Mouse (Mus musculus) CH12.LX (cell line): ENCODE measurements around the gene Ndufv1. TPM values are rescaled to one million over a fixed set of nuclear protein-coding genes. Genes with fewer than 3 reads are reported as not detected.

Experiments
- DNase-seq: peaks from one replicate; pipeline ENCODE4 v3.0.0-alpha.2; 2013; ENCODE audit errors: extremely low read depth
- H3K27ac ChIP-seq: 2 replicates; pipeline ENCODE4 v1.5.1; 2012; ENCODE audit warnings: low read depth, mild to moderate bottlenecking, control low read depth, moderate library complexity; ENCODE audit not compliant: insufficient read depth
- H3K27me3 ChIP-seq: replicated peaks from 2 replicates; pipeline ENCODE3; 2012; ENCODE audit warnings: inconsistent platforms
- H3K36me3 ChIP-seq, 2 experiments: replicated peaks in 1 of 2; 2 replicates each; pipeline versions ENCODE3 to v1.6.1; 2012; ENCODE audit warnings: inconsistent platforms in 1 of 2, low read length in 1 of 2, mild to moderate bottlenecking in 1 of 2, mixed read lengths in 1 of 2, moderate library complexity in 1 of 2; ENCODE audit not compliant: control insufficient read depth in 1 of 2, insufficient read depth in 1 of 2
- H3K4me1 ChIP-seq, 2 experiments: 2 replicates each; pipeline ENCODE4 v1.6.1; 2012; ENCODE audit warnings: inconsistent platforms in 1 of 2, moderate library complexity in 1 of 2; ENCODE audit not compliant: insufficient read depth in 2 of 2, control insufficient read depth in 1 of 2
- H3K4me2 ChIP-seq: 2 replicates; pipeline ENCODE4 v1.6.1; 2012; ENCODE audit warnings: low read depth, mild to moderate bottlenecking, control low read depth; ENCODE audit not compliant: poor library complexity, insufficient read depth, severe bottlenecking
- H3K4me3 ChIP-seq, 3 experiments: fragments of 150-350 bp in 1 of 3; sonication (generic) in 1 of 3; replicated peaks in 1 of 3; 2 replicates each; pipeline versions ENCODE3 to v1.5.1; 2011 to 2012; ENCODE audit warnings: low read depth in 2 of 3, low read length in 2 of 3, mild to moderate bottlenecking in 2 of 3, moderate library complexity in 2 of 3, control low read depth in 1 of 3, improper control_type of control experiment in 1 of 3, inconsistent platforms in 1 of 3, mixed read lengths in 1 of 3; ENCODE audit not compliant: poor library complexity in 1 of 3
- H3K79me2 ChIP-seq: replicated peaks from 2 replicates; pipeline ENCODE4 v1.6.1; 2012; ENCODE audit warnings: mild to moderate bottlenecking, moderate library complexity; ENCODE audit not compliant: control insufficient read depth, poor library complexity, insufficient read depth, severe bottlenecking; ENCODE audit errors: extremely low read depth
- H3K9ac ChIP-seq: 2 replicates; pipeline ENCODE4 v1.6.1; 2012; ENCODE audit warnings: low read depth, mild to moderate bottlenecking, control low read depth, moderate library complexity; ENCODE audit not compliant: insufficient read depth
- H3K9me3 ChIP-seq: replicated peaks from 2 replicates; pipeline ENCODE3; 2012; ENCODE audit warnings: low read length, inconsistent platforms, mixed read lengths
- BHLHE40 ChIP-seq: IDR thresholded peaks from 2 replicates; pipeline ENCODE4 v1.6.1; 2011; ENCODE audit warnings: mild to moderate bottlenecking, low read depth, low read length, improper control_type of control experiment
- CHD2 ChIP-seq: IDR thresholded peaks from 2 replicates; pipeline ENCODE4 v1.6.1; 2011; ENCODE audit warnings: low read length, improper control_type of control experiment
- CTCF ChIP-seq, 2 experiments: IDR thresholded peaks in 1 of 2; conservative IDR thresholded peaks in 1 of 2; 2 replicates each; pipeline ENCODE4 v1.5.1; 2011 to 2012; ENCODE audit warnings: low read depth in 2 of 2, low read length in 2 of 2, improper control_type of control experiment in 1 of 2, inconsistent platforms in 1 of 2, mild to moderate bottlenecking in 1 of 2, moderate library complexity in 1 of 2
- ELF1 ChIP-seq: IDR thresholded peaks from 2 replicates; pipeline ENCODE4 v1.6.1; 2014; ENCODE audit warnings: low read depth, mild to moderate bottlenecking, inconsistent platforms, low read length, improper control_type of control experiment
- EP300 ChIP-seq: IDR thresholded peaks from 2 replicates; pipeline ENCODE4 v1.6.1; 2011; ENCODE audit warnings: low read length, improper control_type of control experiment
- ETS1 ChIP-seq: conservative IDR thresholded peaks from 2 replicates; pipeline ENCODE4 v1.6.1; 2012; ENCODE audit warnings: low read depth, mild to moderate bottlenecking, inconsistent platforms, low read length, improper control_type of control experiment, moderate library complexity
- GABPA ChIP-seq: IDR thresholded peaks from 2 replicates; pipeline ENCODE4 v1.6.1; 2012; ENCODE audit warnings: low read depth, low read length, improper control_type of control experiment, inconsistent platforms; ENCODE audit not compliant: insufficient replicate concordance
- IRF4 ChIP-seq: IDR thresholded peaks from 2 replicates; pipeline ENCODE4 v1.6.1; 2014; ENCODE audit warnings: low read depth, mild to moderate bottlenecking, inconsistent platforms, low read length, improper control_type of control experiment
- MAZ ChIP-seq: IDR thresholded peaks from 2 replicates; pipeline ENCODE4 v1.6.1; 2012; ENCODE audit warnings: low read depth, mild to moderate bottlenecking, inconsistent platforms, low read length, improper control_type of control experiment, moderate library complexity
- MEF2A ChIP-seq: IDR thresholded peaks from 2 replicates; pipeline ENCODE4 v1.6.1; 2014; ENCODE audit warnings: low read depth, mild to moderate bottlenecking, inconsistent platforms, low read length, improper control_type of control experiment, borderline replicate concordance
- MXI1 ChIP-seq: IDR thresholded peaks from 2 replicates; pipeline ENCODE4 v1.6.1; 2011; ENCODE audit warnings: mild to moderate bottlenecking, low read depth, low read length, improper control_type of control experiment
- NRF1 ChIP-seq: IDR thresholded peaks from 2 replicates; pipeline ENCODE4 v1.6.1; 2014; ENCODE audit warnings: low read depth, mild to moderate bottlenecking, inconsistent platforms, low read length, improper control_type of control experiment, moderate library complexity
- PAX5 ChIP-seq: IDR thresholded peaks from 2 replicates; pipeline ENCODE4 v1.6.1; 2012; ENCODE audit warnings: low read length, inconsistent platforms, mixed read lengths
- POLR2A ChIP-seq: IDR thresholded peaks from 2 replicates; pipeline ENCODE4 v1.6.1; 2011; ENCODE audit warnings: low read depth, mild to moderate bottlenecking, improper control_type of control experiment, low read length
- POLR2AphosphoS2 ChIP-seq: IDR thresholded peaks from 2 replicates; pipeline ENCODE4 v1.6.1; 2011; ENCODE audit warnings: low read depth, low read length, improper control_type of control experiment
- RAD21 ChIP-seq: IDR thresholded peaks from 2 replicates; pipeline ENCODE4 v1.6.1; 2011; ENCODE audit warnings: low read depth, mild to moderate bottlenecking, low read length, improper control_type of control experiment, moderate library complexity
- SIN3A ChIP-seq: IDR thresholded peaks from 2 replicates; pipeline ENCODE4 v1.6.1; 2012; ENCODE audit warnings: low read length, improper control_type of control experiment, inconsistent platforms
- SMC3 ChIP-seq: IDR thresholded peaks from 2 replicates; pipeline ENCODE4 v1.6.1; 2011; ENCODE audit warnings: low read depth, low read length, improper control_type of control experiment
- USF2 ChIP-seq: conservative IDR thresholded peaks from 2 replicates; pipeline ENCODE4 v1.6.1; 2011; ENCODE audit warnings: low read depth, low read length, improper control_type of control experiment
- ZC3H11A ChIP-seq: IDR thresholded peaks from 2 replicates; pipeline ENCODE4 v1.6.1; 2012; ENCODE audit warnings: low read depth, mild to moderate bottlenecking, inconsistent platforms, low read length, improper control_type of control experiment
- ZNF384 ChIP-seq: IDR thresholded peaks from 2 replicates; pipeline ENCODE4 v1.6.1; 2012; ENCODE audit warnings: low read depth, low read length, improper control_type of control experiment, inconsistent platforms
- dilution Hi-C: fragments of 300-500 bp; cut with MboI; formaldehyde crosslinking; loops from 2 replicates; pipeline ENCODE4 v1.14.3; 2020; ENCODE audit warnings: low sequenced_read_pairs; ENCODE audit not compliant: extremely low pct_unique_long_range_greater_than_20kb, extremely low pct_ligation_motif_present
- in situ Hi-C: fragments of 300-500 bp; cut with MboI; formaldehyde crosslinking; loops from 3 replicates; pipeline ENCODE4 v1.14.3; 2019; ENCODE audit warnings: low sequenced_read_pairs, low pct_ligation_motif_present, low pct_unique_long_range_greater_than_20kb, mixed read lengths
- polyA plus RNA-seq: library from polyadenylated mRNA; unstranded; fragments of >175 nt; gene quantifications from 2 replicates; pipeline ENCODE4 v1.2.1, GENCODE M21; 2012; ENCODE audit warnings: low read depth; ENCODE audit not compliant: insufficient read length
- total RNA-seq, 2 experiments: library from RNA; depleted of rRNA; stranded (reverse); fragments of 300-350 nt in 1 of 2; fragments of >200 nt in 1 of 2; gene quantifications; 2 replicates each; pipeline ENCODE4 v1.2.3; 2012 to 2014

Ndufv1 gene
- total and polyA plus RNA-seq, 3 experiments: 119 to 183 (median 133) TPM

DNA sequence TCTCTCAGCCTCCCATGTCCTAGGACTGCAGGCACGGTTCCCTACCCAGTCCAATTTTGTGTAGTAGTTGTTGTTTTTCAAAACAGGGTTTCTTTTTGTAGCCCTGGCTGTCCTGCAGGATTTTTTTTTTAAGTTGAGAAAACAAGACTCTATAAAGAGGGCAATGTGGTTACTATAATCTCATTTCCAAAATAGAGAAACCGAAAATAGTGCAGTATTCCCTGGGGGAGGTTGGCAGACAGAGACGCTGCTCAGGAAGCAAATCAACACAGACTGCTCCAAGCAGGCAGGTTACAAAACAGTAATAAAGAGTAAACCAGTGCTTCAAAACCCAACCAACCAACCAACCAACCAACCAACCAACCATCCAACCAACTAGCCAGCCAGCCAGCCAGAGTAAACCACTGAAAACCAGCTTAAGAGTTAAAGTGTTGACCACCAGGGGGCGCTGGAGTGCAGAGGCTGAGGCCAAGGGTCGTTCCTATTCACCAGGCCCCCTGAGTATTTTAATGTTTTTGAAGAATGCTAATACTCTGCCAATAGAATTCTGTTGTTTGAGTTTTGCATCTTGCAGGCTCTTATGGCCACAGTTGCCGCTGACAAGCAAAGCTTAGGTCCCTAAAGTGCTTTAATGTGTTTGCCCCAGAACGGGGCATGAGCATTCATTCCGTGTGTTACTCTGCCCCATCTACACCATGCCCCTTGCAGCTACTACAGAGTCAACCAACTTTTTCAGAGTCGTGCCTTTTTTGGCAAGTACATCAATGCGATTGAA lies 39.3 kb upstream of the Ndufv1 start:
- peak; percentile 78 for DNase-seq
- H3K4me1 ChIP-seq: peaks cover 11 to 45% of the 10 kb centered on the region in 2 experiments; a peak in 3 of 4 replicates
- no peak overlapping the region; the same call in 1 of the 2 replicates for H3K9ac ChIP-seq
- dilution Hi-C loops: no loop called here
- H3K36me3 ChIP-seq: no peaks in the 10 kb centered on the region
- no peaks in the 10 kb centered on the region for H3K79me2 ChIP-seq
- H3K4me2 ChIP-seq: peak overlapping the region; percentile 63
- peak overlapping the region; percentile 77 for H3K27ac ChIP-seq
- 0 out of 2 replicates have a peak, but pooled peaks have one; percentile 10 for TF ChIP-seq ETS1
- peak; percentile 70 for TF ChIP-seq ZNF384
- peak; percentile 61 for TF ChIP-seq IRF4
- TF ChIP-seq MEF2A: peak; percentile 68
- no peak for TF ChIP-seq CHD2
- TF ChIP-seq CTCF (conservative IDR thresholded peaks at IDR 0.05 in 1 of 2, IDR thresholded peaks at IDR 0.05 in 1 of 2; ENCODE audit: low read depth in 2 of 2, low read length in 2 of 2): peak; percentile 76 to 88
- no peak for TF ChIP-seq PAX5
- no peak for TF ChIP-seq GABPA
- TF ChIP-seq BHLHE40: 0 out of 2 replicates have a peak, but pooled peaks have one; percentile 19
- no peak for TF ChIP-seq USF2
- TF ChIP-seq MAZ: no peak
- 0 out of 2 replicates have a peak, but pooled peaks have one; percentile 26 for TF ChIP-seq MXI1
- peak; percentile 83 for TF ChIP-seq SMC3
- TF ChIP-seq ZC3H11A: peak; percentile 16; the same call in 1 of the 2 replicates
- peak; percentile 46 for TF ChIP-seq EP300
- peak; percentile 54; the same call in 1 of the 2 replicates for TF ChIP-seq SIN3A
- no peak for TF ChIP-seq POLR2AphosphoS2
- TF ChIP-seq NRF1: no peak
- peak; percentile 71 for TF ChIP-seq RAD21
- TF ChIP-seq ELF1: peak; percentile 9; the same call in 1 of the 2 replicates
- TF ChIP-seq POLR2A: no peak
- TF ChIP-seq, all 38 proteins: peak for 13
- in situ Hi-C loops: loop anchor here (5.0 kb wide), 2 partner anchors 35 kb away; no protein-coding TSS in a partner anchor
- H3K27me3 ChIP-seq: no peaks in the 10 kb centered on the region
- H3K4me3 ChIP-seq: no peak overlapping the region
- H3K9me3 ChIP-seq: peaks cover 2% of the 10 kb centered on the region

- H3K4me2 ChIP-seq: no peak overlapping the region
- no peaks in the 10 kb centered on the region for H3K79me2 ChIP-seq
- peaks cover 12 to 48% of the 10 kb centered on the region in 2 experiments; a peak in 3 of 4 replicates for H3K4me1 ChIP-seq
- H3K27ac ChIP-seq: no peak overlapping the region; the same call in 1 of the 2 replicates
- H3K9me3 ChIP-seq: peaks cover 2% of the 10 kb centered on the region
- no peak overlapping the region for H3K9ac ChIP-seq
- DNase-seq: no peak
- dilution Hi-C loops: no loop called here
- no peak overlapping the region for H3K4me3 ChIP-seq
- in situ Hi-C loops: loop anchor here (5.0 kb wide), 2 partner anchors 34 to 36 kb away; no protein-coding TSS in a partner anchor
- H3K27me3 ChIP-seq: no peaks in the 10 kb centered on the region
- no peaks in the 10 kb centered on the region for H3K36me3 ChIP-seq
- no peak for TF ChIP-seq ZNF384
- peak in 1 of 2 experiments; percentile 21; a peak in 2 of 4 replicates for TF ChIP-seq CTCF (conservative IDR thresholded peaks at IDR 0.05 in 1 of 2, IDR thresholded peaks at IDR 0.05 in 1 of 2; ENCODE audit: low read depth in 2 of 2, low read length in 2 of 2)
- no peak for TF ChIP-seq CHD2
These were observed 38.4 kb upstream of the Ndufv1 start for GRCm38 (mm10) chr19:4051016-4051415.
